Mouse (Mus musculus): ENCODE measurements around the gene Mbd3.

Gene Mbd3

DNA sequence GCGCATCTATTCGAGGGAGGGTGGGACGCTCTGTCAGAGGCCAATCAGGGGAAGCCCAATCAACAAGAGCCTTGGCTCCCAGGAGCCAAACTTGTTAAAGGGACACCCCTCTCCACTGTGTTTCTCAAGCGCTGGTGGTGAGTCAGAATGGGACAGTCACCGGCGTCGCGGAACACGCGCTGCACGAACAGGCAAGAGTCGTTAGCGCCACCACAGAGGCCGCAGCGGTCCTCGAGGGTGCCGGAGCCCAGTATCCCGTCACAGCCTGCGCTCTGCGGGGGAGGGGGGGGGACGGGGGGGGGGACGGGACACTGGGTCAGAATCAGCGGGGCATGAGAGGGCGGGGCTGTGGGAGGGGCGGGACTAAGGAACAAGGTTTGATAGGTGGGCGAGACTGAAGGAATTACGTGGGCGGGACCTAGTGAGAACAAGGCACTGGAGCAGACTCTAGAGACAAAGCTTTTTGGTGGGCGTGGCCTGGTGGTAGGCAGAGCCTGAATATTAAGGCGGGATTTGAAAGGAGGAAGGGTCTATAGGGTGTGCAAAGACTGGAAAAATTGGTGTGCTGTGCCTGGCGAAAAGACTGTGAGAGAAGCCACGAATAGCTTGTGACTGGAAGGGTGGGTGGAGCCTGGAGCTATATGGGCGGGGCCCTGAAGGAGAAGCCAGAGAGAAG is 56.5 kb downstream of the Mbd3 start:
- peak; percentile 76 to 81 for DNase-seq (ENCODE audit: low spot score in 2 of 2)
